In the genomic region with DNA sequence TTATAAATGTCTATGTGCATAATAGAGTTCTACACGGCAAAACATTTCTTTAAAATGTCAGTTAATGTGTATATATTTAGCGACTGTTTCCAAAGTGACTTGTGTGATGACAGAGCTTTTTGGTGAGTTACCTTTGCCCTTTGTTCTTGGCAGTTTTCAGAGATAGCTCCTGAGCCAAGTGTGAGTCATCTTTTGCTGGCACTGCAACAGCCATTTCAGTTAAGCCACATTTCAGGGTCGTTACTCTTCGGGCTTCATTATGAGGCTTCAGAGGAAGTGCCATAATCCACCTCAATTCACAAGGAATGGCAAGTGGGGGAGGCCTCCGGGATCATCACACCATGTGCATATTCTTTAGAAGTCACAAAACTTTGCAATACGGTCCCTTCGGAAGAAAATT, we compare ENCODE assay signal across 17 mouse cellular contexts. TPM values are rescaled to one million over a fixed set of nuclear protein-coding genes. Genes with fewer than 3 reads are reported as not detected.
A peak's percentile ranks its signal among the peaks of the same experiment; 100 is the strongest.
DNase-seq lines count a peak whose midpoint lies in the region.
"Had no signal": no experiment of that assay in that cellular context is flagged by ENCODE, and none has a peak within 500 bp of the region (broad histone marks: within the 10 kb centered on the region; RNA-seq: fewer than 3 reads in every experiment).

No protein-coding gene starts in this region.

- H3K36me3 ChIP-seq in forebrain, embryonic 10.5 days (replicated peaks): no peaks in the 10 kb centered on the region
- H3K36me3 ChIP-seq: embryonic facial prominence, embryonic 12.5 days; heart, embryonic 15.5 days; liver, embryonic 15.5 days had no signal

- H3K4me3 ChIP-seq in forebrain, embryonic 10.5 days: no peak overlapping the region
- H3K4me3 ChIP-seq: embryonic facial prominence, embryonic 12.5 days; forebrain, embryonic 13.5 days; heart, embryonic 15.5 days; layer of hippocampus, adult 2 months; liver, embryonic 15.5 days had no signal

- no peaks in the 10 kb centered on the region for H3K9me3 ChIP-seq in forebrain, embryonic 10.5 days
- H3K9me3 ChIP-seq: embryonic facial prominence, embryonic 12.5 days; forebrain, embryonic 13.5 days; heart, embryonic 15.5 days; liver, embryonic 15.5 days had no signal

- H3K27ac ChIP-seq in forebrain, embryonic 10.5 days: no peak overlapping the region
- H3K27ac ChIP-seq: embryonic facial prominence, embryonic 12.5 days; forebrain, embryonic 13.5 days; heart, embryonic 15.5 days; layer of hippocampus, adult 2 months; liver, embryonic 15.5 days had no signal

- 86% methylated on average over 7 of the region's 7 CpGs for WGBS in forebrain, embryonic 10.5 days

- H3K27me3 ChIP-seq in forebrain, embryonic 10.5 days (ENCODE audit: poor library complexity, severe bottlenecking): no peaks in the 10 kb centered on the region
- H3K27me3 ChIP-seq: embryonic facial prominence, embryonic 12.5 days; forebrain, embryonic 13.5 days; heart, embryonic 15.5 days; liver, embryonic 15.5 days had no signal

- peaks cover 7% of the 10 kb centered on the region; the same call in 1 of the 2 replicates for H3K4me1 ChIP-seq in forebrain, embryonic 10.5 days
- H3K4me1 ChIP-seq: forebrain, embryonic 13.5 days; heart, embryonic 15.5 days; liver, embryonic 15.5 days had no signal

- peak; percentile 10 for DNase-seq in heart, postnatal 4 days
- no peak for DNase-seq in heart, adult 8-10 months (ENCODE audit: low spot score)
- DNase-seq in 3T3-L1 (ENCODE audit: low read depth, low spot score): peak; percentile 73
- DNase-seq in adipocyte (ENCODE audit: low spot score): peak; percentile 29
- DNase-seq in kidney, adult 9 months: peak; percentile 63
- no peak for DNase-seq in forebrain, embryonic 10.5 days (ENCODE audit: extremely low spot score, low spot score)
- DNase-seq in right cerebral cortex, postnatal 4 days: no peak
- DNase-seq: cerebellum, adult 9-11 months; gastrocnemius, postnatal 14 days; right cerebral cortex, postnatal 25 days had no signal

RNA-seq across cellular contexts. Expression of a gene that starts 52.8 kb away (rescaled TPM):
- under 1 TPM; 0.36 to 0.41 TPM for total RNA-seq in heart, postnatal 4 days (2021)
- not detected for total RNA-seq in heart, adult 8-10 months (2022)
- polyA plus RNA-seq in forebrain, embryonic 10.5 days (2016; fragmentation: Nextera tagmentation; extraction: Ambion mirVana): not detected in 2 replicates
- total RNA-seq: gastrocnemius, postnatal 14 days; megakaryocyte-erythroid progenitor cell, adult 5-6 weeks had no signal
- polyA plus RNA-seq: embryonic facial prominence, embryonic 12.5 days; forebrain, embryonic 13.5 days; liver, embryonic 15.5 days; thymus, postnatal 0 days had no signal

Comparison
In these comparisons a context has a peak if more than half of its experiments do, and no peak if none do; other contexts are left out.
1. DNase-seq: peak in heart, postnatal 4 days (single experiment), 3T3-L1 (single experiment), adipocyte (single experiment) and kidney, adult 9 months (single experiment); none in heart, adult 8-10 months (single experiment), forebrain, embryonic 10.5 days (single experiment) and right cerebral cortex, postnatal 4 days (single experiment).